Mouse (Mus musculus) frontal cortex, postnatal 14 days (tissue): ENCODE data around the gene Rbpjl.
A peak's percentile ranks its signal among the peaks of the same experiment; 100 is the strongest.

Source experiments
- DNase-seq, 2 experiments: peaks; one replicate each; pipeline ENCODE4 v3.0.0; 2022; ENCODE audit warnings: low spot score in 2 of 2

The Rbpjl gene

DNA sequence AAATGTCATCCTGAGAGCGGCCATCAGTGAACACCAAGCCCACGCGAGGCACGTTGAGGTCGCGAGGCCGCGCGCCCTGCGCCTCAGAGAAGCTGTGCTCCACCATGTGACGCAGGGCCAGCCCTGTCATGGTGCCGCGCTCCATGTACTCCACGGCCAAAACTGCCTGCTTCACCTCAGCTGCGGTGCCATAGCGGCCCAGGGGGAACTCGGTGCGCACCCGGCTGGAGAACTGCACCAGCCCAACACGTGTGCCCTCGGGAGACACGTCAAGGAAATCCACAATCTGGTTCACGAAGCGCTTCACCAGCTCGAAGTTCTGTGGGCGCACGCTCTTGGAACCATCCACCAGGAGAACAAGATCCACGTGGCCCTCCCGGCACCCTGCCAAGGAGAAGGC is 9.8 kb upstream of the Rbpjl start:
- DNase-seq, result no peak

DNA sequence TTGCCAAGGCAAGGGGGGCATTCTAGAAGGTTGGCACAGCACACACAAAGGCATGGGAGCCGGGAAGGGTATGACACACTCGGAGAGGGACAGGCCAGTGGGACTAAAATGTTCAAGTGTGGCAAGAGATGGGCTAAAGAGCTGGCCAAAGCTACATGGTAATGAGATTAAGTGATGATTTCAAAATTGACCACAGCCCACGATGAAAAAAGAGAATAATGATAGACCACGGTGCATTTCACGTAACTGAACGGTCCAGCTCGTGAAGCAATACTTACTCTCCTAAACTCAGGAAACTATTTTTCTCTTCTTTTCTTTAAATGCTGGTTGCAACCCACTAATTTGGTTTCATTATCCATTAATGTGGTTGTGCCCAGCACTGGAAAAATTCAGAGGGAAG is 6.9 kb upstream of the Rbpjl start:
- no peak for DNase-seq

DNA sequence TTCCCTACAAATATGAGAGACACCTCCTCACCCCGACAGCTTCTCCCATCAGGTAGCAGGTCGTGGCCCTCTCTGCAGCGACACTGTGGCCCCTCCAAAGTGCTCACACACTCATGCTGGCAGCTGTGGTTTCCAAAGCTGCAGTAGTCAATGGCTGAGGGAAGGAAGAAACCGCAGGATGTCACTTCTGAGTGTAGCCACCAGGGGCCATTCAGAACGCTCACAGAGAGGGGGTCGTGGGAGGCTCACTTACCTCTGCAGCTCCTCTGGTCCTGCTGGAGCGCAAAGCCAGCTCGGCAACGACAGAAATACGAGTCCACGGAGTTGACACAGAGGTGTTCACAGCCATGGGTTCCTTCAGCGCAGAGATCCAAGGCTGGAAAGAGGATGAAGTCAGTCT is 6.0 kb upstream of the Rbpjl start:
- DNase-seq, result no peak

DNA sequence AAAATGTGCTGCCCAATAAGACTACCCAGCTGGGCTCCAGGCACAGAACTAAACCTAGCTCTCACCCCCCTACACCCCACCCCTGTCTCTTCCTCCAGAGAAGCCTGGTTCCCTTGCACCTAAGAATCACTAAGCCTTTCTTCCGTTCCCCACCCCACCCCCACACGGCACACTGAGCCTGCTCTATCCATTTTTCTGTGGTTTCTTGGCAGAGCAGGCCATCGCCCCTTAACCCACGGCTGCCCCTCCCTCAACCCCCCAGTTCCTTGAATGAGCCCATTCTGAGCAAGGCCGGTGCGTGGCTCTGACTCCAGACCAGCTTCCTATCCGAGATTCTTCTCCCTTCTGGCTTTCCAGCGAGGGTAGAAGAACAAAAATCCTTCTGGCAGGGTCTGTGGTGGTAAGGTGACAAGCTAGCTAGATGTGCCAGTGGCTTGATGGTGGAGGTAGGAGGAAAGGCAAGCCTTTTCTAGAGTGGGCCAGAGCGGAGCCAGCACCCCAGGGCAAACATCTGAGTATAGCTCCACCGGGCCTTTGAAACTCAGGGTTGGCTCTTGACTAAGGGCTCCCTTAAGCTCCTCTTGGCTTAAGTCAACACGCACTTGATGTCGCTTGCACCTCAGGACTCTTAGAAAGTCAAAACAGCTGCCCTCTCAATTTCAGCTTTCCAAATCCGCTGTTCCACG is 598 bp downstream of the Rbpjl start:
- DNase-seq, result no peak

DNA sequence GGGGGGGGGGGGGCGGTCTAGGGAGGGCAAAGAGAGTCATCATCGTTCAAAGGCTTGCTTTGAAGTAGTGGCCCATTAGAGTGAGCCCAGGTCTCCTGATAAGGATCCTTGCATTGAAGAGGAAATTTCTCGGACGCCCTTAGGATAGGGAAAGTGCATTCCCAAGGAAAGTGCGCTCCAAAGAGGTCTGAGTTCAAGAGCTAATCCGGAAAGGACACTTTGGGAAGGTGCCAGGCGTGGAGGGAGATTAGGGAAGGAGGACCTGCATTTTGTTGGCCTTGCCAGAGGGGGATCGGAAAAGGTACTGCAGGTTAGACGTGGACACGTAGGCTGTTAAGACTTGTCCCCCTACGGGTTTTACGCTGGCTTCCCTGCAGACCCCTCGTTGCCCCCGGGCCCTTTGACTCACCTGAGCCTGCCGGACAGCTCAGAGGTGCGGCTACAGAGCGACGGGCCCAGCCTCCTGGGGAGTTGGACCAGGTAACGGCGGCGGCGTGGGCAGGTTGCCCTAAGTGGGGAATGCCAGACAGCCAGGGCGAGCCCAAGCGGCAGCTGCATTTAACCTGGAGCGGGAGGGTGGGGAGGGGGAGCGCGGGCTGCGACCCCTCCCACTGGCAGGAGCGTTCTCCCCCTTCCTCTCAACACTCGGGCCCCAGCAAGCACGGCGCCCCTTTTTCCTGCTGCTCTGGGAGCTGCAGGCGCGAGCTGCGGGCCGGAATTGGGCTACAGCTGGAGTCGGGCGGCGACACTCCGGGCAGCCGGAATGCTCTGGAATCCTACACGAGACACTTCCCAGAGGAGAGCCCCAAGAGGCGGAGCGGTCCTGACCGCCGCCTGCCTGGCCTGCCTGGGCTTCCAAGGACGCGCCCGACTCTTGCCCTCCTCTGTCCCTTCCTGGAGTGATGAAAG is 1.4 kb downstream of the Rbpjl start:
- DNase-seq, result no peak

DNA sequence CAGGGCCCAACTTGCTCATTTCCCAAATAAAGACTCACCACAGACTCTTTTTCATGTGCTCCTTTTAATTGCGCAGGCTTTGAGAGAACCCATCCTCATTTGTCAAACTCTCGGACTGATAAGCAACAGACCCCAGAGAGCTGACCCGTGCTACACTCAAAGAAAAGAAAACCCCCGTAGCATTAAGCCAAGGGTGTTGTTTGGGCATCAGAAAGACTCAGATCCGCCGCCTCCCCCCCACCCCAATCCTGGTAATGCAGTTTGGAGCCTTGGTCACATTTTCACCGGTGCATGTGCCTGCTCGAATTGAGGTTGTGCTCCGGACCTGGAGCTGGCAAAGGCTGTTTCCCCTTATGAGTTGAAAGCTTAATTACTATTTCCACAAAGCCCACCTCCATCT is 2.1 kb downstream of the Rbpjl start, which contains the start of gene Matn4:
Matn4 (minus strand) TSS at position 101 of the 400 bp plus-strand sequence.
- no peak for DNase-seq

DNA sequence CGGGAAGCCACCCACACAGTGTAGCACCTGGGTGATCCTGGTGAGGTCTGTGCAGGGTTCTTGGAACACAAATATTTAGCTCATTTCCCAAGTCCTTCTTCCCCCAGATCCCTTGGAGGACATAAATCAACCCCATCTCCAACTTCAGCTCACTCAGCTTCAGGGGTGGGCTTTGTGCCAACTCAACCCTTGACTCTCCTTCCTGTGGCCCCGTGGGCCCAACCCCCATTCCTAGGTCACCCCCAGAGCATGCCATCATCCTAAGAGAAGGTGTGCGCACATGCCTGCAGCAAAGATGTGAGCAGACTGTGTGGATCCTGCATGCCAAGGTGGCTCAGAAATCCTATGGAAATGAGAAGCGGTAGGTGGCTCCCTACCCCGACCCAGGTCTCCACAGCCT is 2.6 kb downstream of the Rbpjl start:
- no peak for DNase-seq

DNA sequence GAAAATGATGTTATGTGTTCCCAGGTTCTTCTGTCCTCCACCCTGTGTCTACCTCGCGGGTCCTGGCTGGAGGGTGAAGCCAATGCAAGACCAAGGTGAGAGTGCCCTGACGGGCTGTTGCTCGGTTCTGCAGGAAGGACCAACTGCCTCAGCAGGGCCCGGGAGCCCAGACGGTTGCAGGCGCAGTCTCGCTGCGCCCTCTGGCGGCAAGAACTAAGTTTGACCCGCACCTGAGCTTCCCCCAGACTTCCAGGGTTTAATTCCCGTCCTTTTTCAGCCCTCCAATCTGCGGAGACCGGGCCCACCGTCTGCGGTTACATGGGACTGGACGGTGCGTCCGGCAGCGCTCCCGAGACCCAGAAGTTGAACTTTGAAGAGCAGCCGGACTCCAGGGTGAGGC is 4.8 kb downstream of the Rbpjl start:
- peak in 1 of 2 experiments; percentile 65 for DNase-seq

DNA sequence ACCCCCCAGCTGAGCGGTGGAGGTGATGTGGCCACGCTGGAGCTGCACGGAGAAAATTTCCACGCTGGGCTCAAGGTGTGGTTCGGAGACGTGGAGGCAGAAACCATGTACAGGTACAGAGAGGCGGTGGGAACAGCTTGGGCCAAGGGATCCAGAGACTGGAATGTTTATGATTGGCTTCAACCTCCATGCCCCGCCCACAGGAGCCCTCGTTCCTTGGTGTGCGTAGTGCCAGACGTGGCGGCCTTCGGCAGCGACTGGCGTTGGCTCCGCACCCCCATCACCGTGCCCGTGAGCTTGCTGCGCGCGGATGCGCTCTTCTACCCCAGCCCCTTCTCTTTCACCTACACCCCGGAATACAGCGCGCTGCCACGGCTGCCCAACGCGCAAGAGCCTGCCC is 11.2 kb downstream of the Rbpjl start:
- no peak for DNase-seq

DNA sequence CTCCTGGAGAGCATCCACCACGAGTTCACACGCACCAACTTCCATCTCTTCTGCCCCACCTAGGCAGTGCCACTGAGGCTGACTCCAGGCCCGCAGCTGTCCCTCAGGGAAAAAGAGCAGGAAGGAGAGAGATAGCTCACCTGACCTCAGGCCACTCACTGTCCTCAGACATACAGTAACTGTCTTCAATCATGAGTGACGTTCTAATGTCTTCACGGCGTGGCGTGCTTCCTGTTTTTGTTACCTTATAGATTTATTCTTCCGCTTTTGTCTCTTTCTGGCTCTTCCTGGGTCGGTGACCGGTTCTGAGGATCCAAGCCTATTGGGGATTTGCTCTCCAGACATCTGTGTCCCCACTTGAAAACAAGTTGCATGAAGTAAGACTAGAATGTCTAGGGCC is 11.6 kb downstream of the Rbpjl start:
- no peak for DNase-seq

DNA sequence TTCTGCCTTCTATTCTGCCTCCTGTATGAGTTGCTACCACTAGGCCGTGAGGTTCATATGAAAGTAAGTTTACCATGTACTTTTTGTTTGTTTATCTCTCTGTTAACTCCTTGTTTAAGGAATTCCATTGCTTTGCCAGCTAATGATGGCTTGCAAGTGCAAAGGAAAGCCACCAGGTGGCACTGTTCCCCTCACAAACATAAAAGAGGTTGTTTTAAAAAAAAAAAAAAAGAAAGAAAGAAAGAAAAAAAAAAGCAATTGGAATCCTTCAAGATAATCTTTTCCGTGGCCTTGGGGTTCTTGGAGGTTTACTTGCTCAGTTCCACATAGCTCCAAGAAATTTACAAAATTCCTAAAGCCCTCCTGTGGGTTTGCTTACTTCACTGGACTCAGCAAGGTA is 14.3 kb downstream of the Rbpjl start:
- no peak for DNase-seq

DNA sequence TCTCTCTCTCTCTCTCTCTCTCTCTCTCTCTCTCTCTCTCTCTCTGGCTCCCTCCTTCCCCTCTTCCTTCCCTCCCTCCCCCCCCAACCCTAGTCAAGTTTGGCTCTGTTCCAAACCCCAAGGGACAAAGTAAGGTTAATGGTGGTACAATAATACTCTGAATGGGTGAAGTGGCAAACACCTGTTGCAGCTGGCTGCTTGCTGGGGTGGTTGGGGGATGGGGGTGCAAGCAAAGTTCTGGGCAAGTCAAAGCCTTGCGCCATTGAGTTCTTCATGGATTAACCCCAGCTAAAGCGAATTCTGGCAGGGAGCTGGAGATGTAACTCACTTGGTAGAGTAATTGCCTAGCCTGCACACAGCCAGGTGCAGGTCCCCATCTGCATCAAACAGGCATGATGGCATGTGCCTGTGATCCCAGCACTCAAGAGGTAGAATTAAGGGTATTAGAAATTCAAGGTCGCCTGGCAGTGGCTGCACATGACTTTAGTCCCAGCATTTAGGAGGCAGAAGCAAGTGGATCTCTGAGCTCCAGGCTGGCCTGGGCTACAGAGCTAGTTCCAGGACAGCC is 15.5 kb downstream of the Rbpjl start:
- DNase-seq, result no peak

DNA sequence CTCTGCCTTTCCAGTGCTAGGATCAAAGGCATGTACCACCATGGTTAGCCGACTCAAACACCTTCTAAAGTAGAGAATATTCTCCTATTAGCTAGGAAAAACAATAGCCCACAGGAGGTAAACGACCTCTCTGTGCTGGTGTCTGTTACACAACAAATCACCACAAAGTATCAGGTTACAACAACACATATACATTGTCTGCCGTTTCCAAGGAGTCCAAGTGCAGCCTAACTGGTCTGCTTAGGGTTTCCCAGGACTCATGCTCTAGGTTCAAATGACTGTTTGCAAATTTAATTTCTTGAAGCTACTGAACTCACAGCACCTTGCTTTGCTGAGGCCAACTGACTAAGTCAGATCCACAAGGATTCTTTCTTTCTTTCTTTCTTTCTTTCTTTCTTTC is 16.5 kb downstream of the Rbpjl start:
- DNase-seq, result no peak

DNA sequence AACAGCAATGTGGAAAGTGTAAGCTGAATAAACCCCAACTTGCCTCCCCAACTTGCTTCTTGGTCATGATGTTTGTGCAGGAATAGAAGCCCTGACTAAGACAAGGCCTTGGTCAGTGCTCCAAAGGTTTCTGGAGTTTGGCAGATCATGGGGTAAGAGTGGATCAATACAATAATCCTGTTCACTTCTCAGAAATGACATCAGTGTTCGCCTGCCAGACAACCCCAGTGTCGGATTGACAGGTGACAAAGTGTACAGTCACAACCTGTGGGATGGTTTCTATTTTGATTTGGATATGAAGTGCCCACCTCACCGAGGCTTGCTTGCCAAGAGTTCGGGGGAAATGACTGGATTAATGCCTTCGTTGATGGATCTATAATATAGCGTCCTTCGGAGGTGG is 18.4 kb downstream of the Rbpjl start:
- DNase-seq, result no peak

DNA sequence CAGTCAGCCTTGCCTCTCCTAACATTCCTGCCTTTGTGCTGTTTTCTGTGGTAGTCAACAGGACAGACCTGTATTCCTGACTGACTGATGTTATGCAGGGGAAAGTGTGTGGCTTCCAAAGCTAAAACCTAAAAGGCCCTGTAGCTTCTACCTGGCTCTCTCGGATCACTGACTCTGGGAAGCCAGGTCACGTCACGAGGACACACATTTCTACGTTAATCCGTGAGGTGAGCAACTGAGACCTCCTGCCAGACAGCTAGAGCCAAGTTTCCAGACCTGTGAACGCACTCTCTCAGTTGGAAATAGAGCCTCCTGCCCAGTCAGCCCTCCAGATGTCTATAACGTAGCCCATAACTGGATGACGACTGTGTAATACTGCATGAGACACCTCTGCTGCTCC is 19.0 kb downstream of the Rbpjl start:
- no peak for DNase-seq

DNA sequence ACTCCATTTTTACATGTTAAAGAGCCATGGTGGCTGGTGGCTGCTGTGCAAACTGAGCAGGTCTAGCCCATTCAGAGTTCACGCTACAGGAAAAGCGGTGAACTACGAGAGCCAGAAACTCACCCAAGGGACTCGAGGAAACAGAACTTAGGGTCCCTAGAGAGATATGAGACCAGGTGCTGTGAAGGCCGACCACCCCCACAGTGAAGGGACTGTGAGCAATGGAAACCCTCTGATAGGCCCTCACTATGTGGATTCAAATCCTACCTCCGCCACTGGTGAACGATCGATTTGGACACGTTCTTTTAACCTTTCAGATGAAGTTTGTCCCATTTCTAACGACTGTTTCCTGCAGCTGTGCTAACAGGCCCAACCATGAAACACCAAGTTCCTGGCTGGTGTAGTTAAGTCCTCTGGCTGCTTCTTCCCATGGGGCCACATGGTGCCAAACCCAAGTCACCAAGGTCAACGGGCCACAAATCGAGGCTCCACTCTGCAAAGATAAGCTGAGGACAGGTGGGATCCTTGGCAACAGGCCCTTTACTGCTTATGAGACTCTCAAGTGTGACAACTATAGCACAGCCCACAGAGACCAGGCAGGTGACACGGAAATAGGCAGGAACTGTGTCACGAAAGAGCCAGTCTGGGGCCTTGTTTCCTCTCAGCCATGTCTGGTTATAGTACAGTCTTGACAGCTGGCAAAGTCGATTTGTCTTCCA is 19.9 kb downstream of the Rbpjl start:
- no peak for DNase-seq

DNA sequence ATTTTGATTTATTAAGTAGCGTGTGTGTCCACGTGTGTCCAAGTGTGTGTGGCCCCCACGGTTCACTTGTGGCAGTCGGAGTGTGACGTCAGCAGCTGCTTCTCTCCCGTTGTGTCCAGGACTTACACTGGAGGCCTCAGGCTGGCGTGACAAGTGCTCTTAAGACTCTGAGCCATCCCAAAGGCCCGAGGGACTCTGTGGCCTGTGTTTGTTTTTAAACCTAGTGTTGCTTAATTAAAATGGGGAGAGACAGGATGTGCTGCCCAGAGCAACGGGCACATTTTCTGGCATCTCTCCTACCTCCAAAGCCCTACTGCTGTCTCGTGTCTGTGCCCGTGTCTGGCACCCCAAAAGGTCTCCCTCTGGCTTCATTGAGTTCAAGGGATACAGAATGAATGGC is 20.5 kb downstream of the Rbpjl start:
- no peak for DNase-seq

DNA sequence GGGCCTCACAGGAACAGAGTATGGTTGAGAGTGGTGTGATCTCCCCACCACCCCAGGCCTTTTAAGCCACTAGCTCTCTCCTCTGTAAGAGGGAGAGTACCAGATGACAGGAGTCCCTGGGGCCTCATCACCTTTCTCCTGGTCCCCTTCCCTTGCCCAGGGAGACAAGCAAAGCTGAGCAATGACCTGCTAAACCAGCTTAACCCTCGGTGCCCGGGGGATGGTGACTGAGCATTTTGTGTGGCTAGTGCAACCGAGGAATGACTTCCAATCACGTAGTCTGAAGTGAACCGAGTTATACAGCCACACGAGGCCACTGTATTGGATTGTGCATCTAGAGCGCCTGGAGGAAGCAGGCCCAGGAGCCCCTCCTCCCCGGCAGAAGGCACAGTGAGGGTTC is 21.5 kb downstream of the Rbpjl start:
- DNase-seq, result no peak

DNA sequence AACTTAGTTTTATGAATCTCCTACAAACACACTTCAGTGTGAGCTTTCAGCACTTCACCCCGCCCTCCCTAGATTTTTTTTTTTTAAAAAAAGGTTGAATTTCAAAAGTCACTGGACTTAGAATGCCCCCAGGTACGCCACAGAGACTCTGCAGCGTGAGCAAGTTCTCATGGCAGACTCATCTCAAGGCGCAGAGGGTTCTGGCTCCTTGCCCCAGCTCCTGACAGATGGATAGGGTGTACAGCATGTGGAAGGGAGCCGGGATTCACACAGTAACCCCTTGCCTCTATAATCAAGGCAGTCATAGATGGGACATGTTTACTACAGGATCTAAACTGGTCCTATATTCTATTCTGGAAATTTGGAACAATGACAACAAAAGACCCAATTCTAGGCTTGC is 22.5 kb downstream of the Rbpjl start:
- no peak for DNase-seq

DNA sequence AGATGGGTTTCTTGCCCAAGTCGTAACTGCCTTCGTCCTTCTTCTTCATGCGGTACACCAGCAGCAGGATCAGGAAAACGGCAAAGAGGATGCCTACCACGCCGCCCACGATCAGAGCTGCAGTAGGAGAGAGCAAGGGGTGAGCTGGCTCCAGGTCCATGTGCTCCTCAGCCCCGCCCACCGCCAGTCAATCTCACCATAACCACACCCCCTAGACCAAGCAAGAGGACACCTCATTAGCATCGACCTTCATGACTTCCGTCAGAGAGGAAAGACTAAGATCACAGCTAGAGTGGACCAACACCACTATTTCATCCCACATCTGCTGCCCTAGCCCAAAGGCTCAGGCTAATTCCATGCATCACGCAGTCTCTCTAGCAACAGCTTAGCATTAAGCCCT is 23.2 kb downstream of the Rbpjl start:
- DNase-seq, result no peak

DNA sequence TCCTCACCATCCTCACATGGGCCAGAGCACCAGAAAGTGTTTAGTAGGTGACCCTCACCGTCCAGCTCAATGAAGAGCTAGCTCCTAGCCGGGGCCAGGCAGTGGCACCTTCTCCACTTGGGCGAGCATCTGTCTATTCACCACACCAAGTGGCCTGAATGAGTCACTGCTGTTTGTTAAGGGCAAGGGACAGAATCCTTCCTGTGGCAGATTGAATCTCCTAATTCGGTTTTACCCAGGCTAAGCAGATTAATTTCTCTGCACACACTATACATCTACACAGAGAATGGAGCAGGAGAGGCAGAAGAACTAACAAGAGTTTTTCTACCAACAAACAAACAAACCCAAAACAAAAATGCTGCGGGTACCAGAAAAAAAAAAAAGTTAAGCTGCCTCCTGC is 24.0 kb downstream of the Rbpjl start:
- no peak for DNase-seq

DNA sequence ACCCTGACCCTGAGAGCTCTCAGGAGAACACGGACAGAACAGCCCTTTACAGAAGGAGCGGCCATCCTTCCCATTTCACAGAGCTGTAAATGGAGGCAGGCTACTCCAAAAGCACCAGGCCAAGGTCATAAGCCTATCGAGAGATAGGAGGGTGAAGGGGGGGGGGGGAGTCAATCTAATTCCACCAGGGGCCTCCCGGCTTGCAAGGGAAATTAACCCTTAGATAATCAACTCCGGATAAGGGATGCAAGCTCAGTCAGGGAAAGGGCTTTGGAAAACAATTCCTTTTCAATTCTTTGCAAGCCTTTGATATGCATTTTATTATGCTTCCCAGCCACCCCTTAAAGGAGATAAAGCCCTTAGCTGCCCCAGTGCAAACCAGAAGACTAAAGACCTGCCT is 25.5 kb downstream of the Rbpjl start:
- DNase-seq, result no peak
